Mouse (Mus musculus) lung, embryonic 16.5 days (tissue): ENCODE measurements around the gene Daxx. TPM values are rescaled to one million over a fixed set of nuclear protein-coding genes. Genes with fewer than 3 reads are reported as not detected.

ENCODE experiments used
- microRNA-seq: library from miRNA; unstranded; fragments of <30 nt; microRNA quantifications from one replicate; pipeline ENCODE4, GENCODE M21; 2016
- polyA plus RNA-seq: library from polyadenylated mRNA; unstranded; fragments of >200 nt; fragmentation: Nextera tagmentation; extraction: Ambion mirVana; gene quantifications from 2 replicates; pipeline ENCODE4 v1.2.1, GENCODE M21; 2015

The Daxx gene
- polyA plus RNA-seq, 1 experiment from 2014 or later: 50.6 TPM

Small RNA genes within 50 kb of the gene (microRNA-seq; reads per million reads assigned to microRNA genes)
- gene Gm27740: not detected

Other genes with a start within 250 kb of the Daxx start
- gene Hnrnpm, start 222.6 kb upstream of the Daxx start, polyA plus RNA-seq: 315 and 351 TPM in 2 replicates
- gene March2, start 190.7 kb upstream of the Daxx start, polyA plus RNA-seq: 61.8 and 72.0 TPM in 2 replicates
- 279 and 289 TPM in 2 replicates for gene Rab11b, start 148.9 kb upstream of the Daxx start, polyA plus RNA-seq
- gene Angptl4, start 127.6 kb upstream of the Daxx start, polyA plus RNA-seq: 46.1 and 48.3 TPM in 2 replicates
- gene Kank3, start 98.9 kb upstream of the Daxx start, polyA plus RNA-seq: 78.8 and 89.6 TPM in 2 replicates
- gene Rps28, start 84.9 kb upstream of the Daxx start, polyA plus RNA-seq: 929 and 1,039 TPM in 2 replicates
- gene Ndufa7, start 84.8 kb upstream of the Daxx start, polyA plus RNA-seq: 482 and 489 TPM in 2 replicates
- 63.4 and 67.1 TPM in 2 replicates for gene Cd320, start 66.3 kb upstream of the Daxx start, polyA plus RNA-seq
- gene Gm7029, start 35.6 kb upstream of the Daxx start, polyA plus RNA-seq: not detected in 2 replicates
- gene Kifc1, start 18.8 kb upstream of the Daxx start, polyA plus RNA-seq: 8.8 and 9.6 TPM in 2 replicates
- 0.26 TPM in 1 of 2 replicates, not detected in the other for gene Platr17, start 4.3 kb upstream of the Daxx start, polyA plus RNA-seq
- gene Tapbp, start 6.5 kb downstream of the Daxx start, polyA plus RNA-seq: 57.7 and 70.8 TPM in 2 replicates
- gene Zbtb22, start 6.5 kb downstream of the Daxx start, polyA plus RNA-seq: 17.8 and 18.7 TPM in 2 replicates
- 49.5 and 51.7 TPM in 2 replicates for gene Rgl2, start 20.1 kb downstream of the Daxx start, polyA plus RNA-seq
- 143 and 151 TPM in 2 replicates for gene Pfdn6, start 30.9 kb downstream of the Daxx start, polyA plus RNA-seq
- gene Wdr46, start 31.2 kb downstream of the Daxx start, polyA plus RNA-seq: 20.2 and 20.6 TPM in 2 replicates
- gene B3galt4, start 42.1 kb downstream of the Daxx start, polyA plus RNA-seq: 5.5 and 5.6 TPM in 2 replicates
- 49.4 and 50.5 TPM in 2 replicates for gene Vps52, start 46.4 kb downstream of the Daxx start, polyA plus RNA-seq
- 1,739 and 1,825 TPM in 2 replicates for gene Rps18, start 46.6 kb downstream of the Daxx start, polyA plus RNA-seq
- gene H2-K1, start 90.9 kb downstream of the Daxx start, polyA plus RNA-seq: 55.5 and 83.8 TPM in 2 replicates
- 15.0 and 15.2 TPM in 2 replicates for gene Ring1, start 115.3 kb downstream of the Daxx start, polyA plus RNA-seq
- gene H2-Ke6, start 118.6 kb downstream of the Daxx start, polyA plus RNA-seq: 40.9 and 41.6 TPM in 2 replicates
- gene Slc39a7, start 122.3 kb downstream of the Daxx start, polyA plus RNA-seq: 188 and 191 TPM in 2 replicates
- gene Rxrb, start 122.4 kb downstream of the Daxx start, polyA plus RNA-seq: 49.6 and 49.9 TPM in 2 replicates
- gene Col11a2, start 130.0 kb downstream of the Daxx start, polyA plus RNA-seq: 2.6 and 3.7 TPM in 2 replicates
- gene H2-Oa, start 182.9 kb downstream of the Daxx start, polyA plus RNA-seq: 0.23 and 1.0 TPM in 2 replicates
- gene H2-DMa, start 210.1 kb downstream of the Daxx start, polyA plus RNA-seq: 11.8 and 12.7 TPM in 2 replicates
- 97.8 and 100 TPM in 2 replicates for gene Brd2, start 213.2 kb downstream of the Daxx start, polyA plus RNA-seq
- 1.6 and 2.1 TPM in 2 replicates for gene H2-DMb2, start 233.9 kb downstream of the Daxx start, polyA plus RNA-seq
- gene H2-DMb1, start 243.7 kb downstream of the Daxx start, polyA plus RNA-seq: 3.7 and 6.2 TPM in 2 replicates